Mouse (Mus musculus) inflammation-experienced regulatory T-cells, adult 16 weeks (primary cell): ENCODE results near the gene Tprgl. TPM values are rescaled to one million over a fixed set of nuclear protein-coding genes. Genes with fewer than 3 reads are reported as not detected.

Experiments used
- polyA plus RNA-seq: library from polyadenylated mRNA; unstranded; fragments of 100-300 nt; shearing (Covaris generic); gene quantifications from one replicate; pipeline ENCODE4 v1.2.1, GENCODE M21; 2017

The Tprgl gene
- 30.2 TPM for polyA plus RNA-seq

GRCm38 (mm10) chr4:154160538-154161390, at the start of gene Tprgl:
TSS of gene Tprgl (minus strand) at chr4:154160666.

DNA sequence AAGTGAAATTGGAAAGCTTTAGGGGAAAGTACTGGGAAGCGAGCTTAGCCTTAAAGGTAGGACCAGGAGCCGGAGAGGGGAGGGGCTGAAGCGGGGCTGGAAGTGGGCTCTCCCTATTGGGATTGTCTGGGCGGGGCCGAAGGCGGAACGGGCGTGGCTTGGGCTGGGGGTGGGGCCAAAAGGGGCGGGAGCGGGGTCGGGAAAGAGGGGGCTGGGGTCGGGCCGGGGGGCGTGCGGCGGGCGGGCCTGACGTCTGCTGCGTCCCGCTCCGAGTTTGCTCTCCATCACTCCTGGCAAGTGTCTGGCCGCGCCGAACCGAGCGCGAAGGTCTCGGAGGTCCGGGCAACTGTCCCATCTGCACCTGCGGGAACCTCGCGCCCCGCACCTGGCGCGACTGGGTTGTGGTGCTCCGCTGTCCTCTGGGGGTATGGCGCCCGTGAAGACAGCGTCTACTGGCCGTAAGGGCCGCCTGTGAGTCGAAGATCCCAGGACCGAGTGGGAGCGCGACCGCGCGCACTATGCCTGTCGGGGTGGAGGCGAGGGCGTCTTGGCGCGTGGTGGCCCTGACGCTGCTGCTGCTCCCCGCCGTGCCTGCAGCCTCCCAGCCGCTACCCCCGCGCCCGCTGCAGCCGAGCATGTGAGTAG, 10.2 kb upstream of the Tprgl start, which contains the start of gene Megf6:
Gene Megf6, plus strand, starts transcription at position 225 of the 645 bp plus-strand sequence.

GRCm38 (mm10) chr4:154142211-154143040, 18.0 kb downstream of the Tprgl start, which contains the start of gene Wrap73:
TSS of gene Wrap73 (plus strand) at chr4:154142372.

GRCm38 (mm10) chr4:154140182-154140212, 20.5 kb downstream of the Tprgl start, which contains the start of gene Trp73:
TSS of gene Trp73 (minus strand) at chr4:154140208.

Other genes with a start within 250 kb of the Tprgl start
- gene A430005L14Rik, start 203.4 kb downstream of the Tprgl start, polyA plus RNA-seq: 79.1 TPM
- 26.1 TPM for gene Dffb, start 185.5 kb downstream of the Tprgl start, polyA plus RNA-seq
- 10.4 TPM for gene Cep104, start 185.5 kb downstream of the Tprgl start, polyA plus RNA-seq
- 2.2 TPM for gene Lrrc47, start 148.9 kb downstream of the Tprgl start, polyA plus RNA-seq
- gene Smim1, start 134.4 kb downstream of the Tprgl start, polyA plus RNA-seq: 0.48 TPM
- not detected for gene Ccdc27, start 118.0 kb downstream of the Tprgl start, polyA plus RNA-seq
- 0.09 TPM for gene Trp73, start 20.5 kb downstream of the Tprgl start, polyA plus RNA-seq
- gene Wrap73, start 18.3 kb downstream of the Tprgl start, polyA plus RNA-seq: 40.2 TPM
- 0.10 TPM for gene Megf6, start 10.1 kb upstream of the Tprgl start, polyA plus RNA-seq
- gene Arhgef16, start 141.0 kb upstream of the Tprgl start, polyA plus RNA-seq: 0.23 TPM
- gene B230104I21Rik, start 175.5 kb upstream of the Tprgl start, polyA plus RNA-seq: not detected